Mouse (Mus musculus) cerebellum, postnatal 14 days (tissue): ENCODE results near the gene Kpna1.
"Not testable (repeated sequence)": the region's sequence is repeated elsewhere in the genome, so short reads cannot be mapped to it uniquely, and the experiment has no call there.

Experiments
- DNase-seq, 2 experiments: peaks; one replicate each; pipeline ENCODE4 v3.0.0; 2021; ENCODE audit warnings: mixed read lengths in 2 of 2

Kpna1 gene

GRCm38 (mm10) chr16:35992391-35992790 is 13.8 kb downstream of the Kpna1 start:
- DNase-seq, result no peak

DNA sequence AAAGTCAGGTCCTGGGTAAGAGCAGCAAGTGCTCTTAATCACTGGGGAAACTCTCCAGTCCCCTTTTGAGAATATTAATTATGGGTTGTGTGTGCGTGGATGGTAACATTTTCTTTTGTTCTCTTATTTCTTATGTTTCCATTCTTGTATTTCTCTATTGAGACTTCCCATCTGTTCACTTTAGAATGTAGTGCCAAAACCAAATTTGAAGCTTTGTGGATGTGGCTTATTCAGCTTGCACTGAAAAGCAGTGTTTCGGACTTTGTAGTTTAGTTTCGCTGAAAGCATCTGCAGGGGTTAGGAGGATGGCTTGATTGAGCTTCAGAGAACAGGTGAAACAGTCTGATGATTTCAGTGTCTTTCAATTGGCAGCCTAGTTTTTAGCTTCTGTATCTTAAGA is 14.8 kb downstream of the Kpna1 start:
- DNase-seq, result no peak

DNA sequence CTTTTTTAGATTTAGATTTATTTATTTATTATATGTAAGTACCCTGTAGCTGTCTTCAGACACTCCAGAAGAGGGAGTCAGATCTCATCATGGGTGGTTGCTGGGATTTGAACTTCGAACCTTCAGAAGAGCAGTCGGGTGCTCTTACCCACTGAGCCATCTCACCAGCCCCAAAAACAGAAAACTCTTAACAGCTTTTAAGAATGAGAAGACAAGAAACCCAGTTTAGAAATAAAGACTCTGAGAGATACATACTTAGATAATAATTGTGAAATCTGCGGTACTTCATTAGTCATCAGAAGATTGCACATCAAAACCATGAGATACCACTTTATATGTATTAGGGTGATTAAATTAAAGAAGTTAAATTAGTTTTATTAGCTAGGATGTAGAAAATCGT is 20.3 kb downstream of the Kpna1 start:
- not testable (repeated sequence) for DNase-seq

DNA sequence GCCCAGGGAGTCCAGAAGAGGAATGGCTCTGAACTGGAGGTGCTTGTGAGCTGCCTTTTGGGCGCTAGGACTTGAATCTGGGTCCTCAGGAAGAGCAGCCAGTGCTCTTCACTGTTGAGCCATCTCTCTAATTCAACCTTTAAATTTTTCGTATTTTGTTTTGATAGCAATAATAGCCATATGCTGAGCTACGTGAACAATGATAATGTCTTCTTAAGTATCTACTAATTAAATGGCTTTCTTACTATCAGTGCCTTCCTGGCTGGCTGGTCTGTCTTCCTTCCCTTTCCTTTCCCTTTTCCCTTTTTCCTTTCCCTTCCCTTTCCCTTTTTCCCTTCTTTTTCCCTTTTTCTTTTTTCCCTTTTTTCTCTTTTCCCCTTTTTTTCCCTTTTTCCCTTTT is 29.8 kb downstream of the Kpna1 start:
- DNase-seq, result no peak

DNA sequence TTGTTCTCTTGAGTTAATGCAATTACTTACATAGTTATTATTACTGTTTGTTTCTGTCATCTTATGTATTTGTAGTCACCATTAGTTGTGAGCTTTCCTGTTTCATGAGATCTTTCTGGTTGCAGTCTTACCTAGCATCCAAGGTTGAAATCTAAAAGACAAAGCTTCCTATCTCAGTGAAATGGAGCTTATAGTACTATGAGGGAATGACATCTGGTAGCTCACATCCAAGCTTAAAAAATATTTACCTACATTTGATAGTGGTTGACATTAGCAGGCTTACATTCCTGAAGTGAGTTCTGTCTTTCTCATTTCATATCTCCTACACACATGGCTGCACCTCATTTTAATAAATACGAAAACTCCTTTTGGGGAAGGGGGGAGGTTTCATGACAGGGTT is 37.8 kb downstream of the Kpna1 start:
- no peak for DNase-seq

GRCm38 (mm10) chr16:36028120-36028519 is 49.6 kb downstream of the Kpna1 start:
- DNase-seq, result not testable (repeated sequence)

DNA sequence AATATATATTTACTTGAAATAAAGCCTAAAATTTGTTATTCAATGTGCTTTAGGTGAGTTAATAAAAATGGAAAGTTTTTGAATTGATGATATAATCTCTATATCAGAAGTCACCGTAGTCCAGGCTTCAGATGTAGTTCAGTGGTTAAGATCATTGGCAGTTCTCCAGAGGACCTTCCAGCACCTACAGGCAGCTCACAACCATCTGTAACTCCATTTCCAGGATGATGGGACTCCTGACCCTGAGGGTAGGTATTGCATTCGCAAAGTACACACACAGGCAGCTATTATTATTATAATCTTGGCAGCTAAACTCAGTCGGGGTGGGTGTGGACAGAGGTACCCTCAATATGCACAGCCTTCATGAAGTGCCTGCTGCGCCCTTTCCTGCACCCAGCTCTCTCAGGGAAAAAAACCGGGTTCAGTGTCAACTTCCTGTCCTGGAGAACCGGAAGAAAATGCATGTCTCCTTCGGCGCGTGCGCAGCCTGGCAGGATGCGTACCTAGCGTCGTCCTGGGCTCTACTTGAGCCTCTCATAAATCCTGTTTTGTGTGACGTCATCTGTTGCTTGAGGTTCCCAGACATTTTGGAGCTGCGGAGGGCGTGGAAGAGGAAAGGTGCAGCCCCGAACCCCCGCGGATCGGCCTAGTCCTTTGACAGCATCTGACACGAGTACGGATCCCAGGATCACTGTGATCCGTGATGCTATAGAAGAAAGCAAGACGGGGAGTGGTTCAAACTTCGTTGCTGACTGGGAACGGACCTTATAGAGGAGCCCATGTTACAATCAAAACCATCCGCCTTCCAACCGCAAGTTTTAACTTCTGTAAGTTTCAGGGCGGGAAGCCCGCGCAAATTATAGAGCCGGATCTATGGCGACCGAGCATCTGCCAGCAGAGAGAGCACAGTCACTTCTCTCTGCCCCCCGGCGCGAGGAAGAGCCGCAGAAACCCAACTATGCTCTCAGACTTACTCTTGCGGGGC is 62.4 kb downstream of the Kpna1 start, which contains the start of gene Wdr5b:
Wdr5b (plus strand) TSS at position 551 of the 985 bp plus-strand sequence.
- DNase-seq, result peak; percentile 91 to 94

- no peak for DNase-seq
Measured at GRCm38 (mm10) chr16:36041625-36042020, 63.1 kb downstream of the Kpna1 start.

- no peak for DNase-seq
Measured at GRCm38 (mm10) chr16:36043073-36043472, 64.5 kb downstream of the Kpna1 start.

DNA sequence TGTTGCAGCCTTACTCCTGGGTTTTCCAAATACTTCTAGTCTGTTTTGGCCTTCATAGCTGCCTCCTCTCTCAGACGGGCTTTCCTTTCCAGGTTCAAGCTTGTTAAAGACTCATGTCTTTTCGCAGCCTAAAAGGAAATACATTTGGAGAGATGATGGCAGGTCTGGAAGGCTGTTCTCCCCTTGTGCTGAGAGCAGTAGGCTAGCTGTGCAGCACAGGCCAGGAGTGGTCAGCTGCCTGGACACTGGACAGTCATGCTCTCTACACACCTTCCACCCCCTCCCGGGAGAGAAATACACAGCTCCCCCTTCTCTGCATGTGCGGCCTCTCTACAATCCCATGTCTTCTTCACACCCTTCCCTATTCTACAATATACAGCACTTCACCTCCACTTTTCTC is 65.4 kb downstream of the Kpna1 start:
- no peak for DNase-seq

DNA sequence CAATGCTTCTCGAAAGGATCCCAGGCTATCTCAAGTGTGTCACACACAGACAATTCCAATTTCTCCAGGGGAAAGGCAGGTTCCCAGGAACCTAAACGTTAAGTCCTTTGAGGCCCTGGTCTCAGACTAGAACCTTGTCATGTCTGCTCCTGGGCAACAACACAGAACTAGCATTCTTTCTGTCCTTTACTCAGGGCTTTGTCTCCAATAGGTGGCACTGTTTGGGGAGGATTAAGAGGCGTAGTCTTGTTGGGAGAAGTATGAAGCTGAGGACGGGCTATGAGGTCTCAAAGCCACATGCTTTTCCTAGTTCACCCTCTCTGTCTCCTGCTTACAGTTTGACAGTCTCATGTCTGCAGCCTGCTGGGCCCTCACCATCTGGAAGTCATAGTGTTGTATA is 69.0 kb downstream of the Kpna1 start:
- no peak for DNase-seq

- DNase-seq, result no peak
Measured at GRCm38 (mm10) chr16:36051491-36051890, 72.9 kb downstream of the Kpna1 start.

GRCm38 (mm10) chr16:36053524-36054275 is 75.2 kb downstream of the Kpna1 start:
- DNase-seq, result no peak

GRCm38 (mm10) chr16:36054920-36055319 is 76.4 kb downstream of the Kpna1 start:
- DNase-seq, result no peak

GRCm38 (mm10) chr16:36056416-36056815 is 77.9 kb downstream of the Kpna1 start:
- no peak for DNase-seq

DNA sequence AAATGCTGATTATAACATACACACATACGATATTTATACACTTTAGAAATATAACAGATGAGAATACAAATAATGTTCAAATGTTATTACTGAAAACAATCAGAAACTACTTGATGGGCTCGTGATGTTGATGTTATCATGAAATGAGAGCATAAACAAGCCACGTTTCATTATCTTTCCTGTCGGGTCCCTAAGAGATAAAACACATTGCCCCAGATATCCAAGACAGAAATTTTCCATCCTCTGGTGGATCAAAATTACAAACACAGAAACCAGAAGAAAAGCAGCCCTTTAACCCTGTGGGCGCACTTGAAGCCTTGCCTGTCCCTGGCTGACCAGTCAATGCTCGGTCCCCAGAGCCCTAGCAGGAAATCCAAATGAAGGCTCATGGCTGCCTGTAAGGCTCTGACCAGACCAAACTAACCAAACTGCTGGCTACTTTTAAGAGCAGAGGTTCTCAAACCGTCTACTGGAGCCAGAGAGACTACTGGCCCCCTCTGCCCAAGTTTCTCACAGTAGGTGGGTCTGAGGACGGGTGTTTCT is 79.5 kb downstream of the Kpna1 start:
- no peak for DNase-seq

GRCm38 (mm10) chr16:36062534-36062933 is 84.0 kb downstream of the Kpna1 start:
- DNase-seq, result not testable (repeated sequence)

- peak; percentile 30 to 43 for DNase-seq
Measured at GRCm38 (mm10) chr16:36063315-36063714, 84.8 kb downstream of the Kpna1 start.

- no peak for DNase-seq
Measured at GRCm38 (mm10) chr16:36064904-36065303, 86.4 kb downstream of the Kpna1 start.

- no peak for DNase-seq
Measured at GRCm38 (mm10) chr16:36067694-36068093, 89.1 kb downstream of the Kpna1 start.

GRCm38 (mm10) chr16:36068356-36068755 is 89.8 kb downstream of the Kpna1 start:
- no peak for DNase-seq

GRCm38 (mm10) chr16:36069819-36070575 is 91.4 kb downstream of the Kpna1 start:
- DNase-seq, result no peak

GRCm38 (mm10) chr16:36071071-36071449 is 92.5 kb downstream of the Kpna1 start:
- no peak for DNase-seq
